ENCODE assay signal across 7 mouse cellular contexts in the genomic region with DNA sequence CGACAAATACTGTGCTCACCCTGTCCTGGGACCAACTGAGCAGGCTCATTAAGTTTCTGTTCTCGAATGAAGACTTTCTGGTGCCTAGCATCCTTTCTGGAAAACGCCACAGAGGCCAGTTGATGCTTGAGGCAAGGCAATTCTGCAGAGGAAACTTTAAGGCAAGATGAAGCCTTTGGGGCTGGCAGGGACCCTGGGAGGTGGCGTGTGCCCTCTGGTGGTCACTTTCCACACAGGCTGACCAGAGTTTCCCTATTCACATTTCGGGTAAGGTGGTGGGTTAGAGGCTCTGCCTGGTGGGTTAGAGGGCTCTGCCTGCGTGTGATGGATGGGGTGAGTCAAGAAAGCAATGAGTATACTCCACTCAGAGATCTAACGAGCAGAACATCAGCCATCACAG. TPM values are rescaled to one million over a fixed set of nuclear protein-coding genes. Genes with fewer than 3 reads are reported as not detected.
DNase-seq lines count a peak whose midpoint lies in the region; ATAC-seq and TF ChIP-seq lines count a peak whose summit lies in the region.

No protein-coding gene starts in this region.

- TF ChIP-seq POLR2A in small intestine, adult 2 months (IDR thresholded peaks at IDR 0.05; ENCODE audit: low read depth, low read length): no peak

- no peak for ATAC-seq in midbrain, embryonic 11.5 days (ENCODE audit: low FRiP score)
- ATAC-seq in midbrain, embryonic 16.5 days: no peak
- no peak for ATAC-seq in hindbrain, embryonic 14.5 days (ENCODE audit: low FRiP score)
- ATAC-seq in lung, embryonic 14.5 days (ENCODE audit: insufficient read depth): no peak

- peak; percentile 97 for DNase-seq in midbrain, embryonic 11.5 days (ENCODE audit: low spot score, missing footprints)
- peak; percentile 61 for DNase-seq in R1 (ENCODE audit: low read depth, low spot score)
- peak; percentile 88 for DNase-seq in embryo, embryonic 10.5 days (ENCODE audit: low spot score)
- DNase-seq in hindbrain, embryonic 14.5 days (ENCODE audit: low spot score): peak; percentile 77
- DNase-seq in lung, embryonic 14.5 days: peak; percentile 90

- H3K36me3 ChIP-seq in midbrain, embryonic 11.5 days (ENCODE audit: control insufficient read depth, insufficient read depth, low read length): no peaks in the 10 kb centered on the region
- H3K36me3 ChIP-seq in midbrain, embryonic 16.5 days (ENCODE audit: control insufficient read depth, insufficient read depth, low read length): no peaks in the 10 kb centered on the region
- no peaks in the 10 kb centered on the region for H3K36me3 ChIP-seq in hindbrain, embryonic 14.5 days (replicated peaks; ENCODE audit: control insufficient read depth, insufficient read depth)
- no peaks in the 10 kb centered on the region for H3K36me3 ChIP-seq in lung, embryonic 14.5 days (ENCODE audit: insufficient read depth)
- H3K36me3 ChIP-seq in small intestine, adult 2 months (ENCODE audit: control insufficient read depth, insufficient read depth, low read length): no peaks in the 10 kb centered on the region

- no peak overlapping the region for H3K4me3 ChIP-seq in midbrain, embryonic 11.5 days (ENCODE audit: low read depth, low read length)
- no peak overlapping the region for H3K4me3 ChIP-seq in midbrain, embryonic 16.5 days (ENCODE audit: low read depth, low read length)
- H3K4me3 ChIP-seq in hindbrain, embryonic 14.5 days (replicated peaks; ENCODE audit: low read length): no peak overlapping the region
- no peak overlapping the region for H3K4me3 ChIP-seq in lung, embryonic 14.5 days (ENCODE audit: low read depth, low read length)
- no peak overlapping the region for H3K4me3 ChIP-seq in small intestine, adult 2 months (ENCODE audit: low read depth, low read length)

- 29% methylated on average over 7 of the region's 7 CpGs for WGBS in midbrain, embryonic 11.5 days
- whole genome bisulfite sequencing in midbrain, embryonic 16.5 days: 23% methylated on average over 7 of the region's 7 CpGs
- 18% methylated on average over 7 of the region's 7 CpGs for WGBS in hindbrain, embryonic 14.5 days
- WGBS in lung, embryonic 14.5 days: 15% methylated on average over 7 of the region's 7 CpGs
- WGBS in small intestine, adult 2 months: 27% methylated on average over 7 of the region's 7 CpGs

- H3K27me3 ChIP-seq in midbrain, embryonic 11.5 days (ENCODE audit: control insufficient read depth, insufficient read depth, low read length): no peaks in the 10 kb centered on the region
- H3K27me3 ChIP-seq in midbrain, embryonic 16.5 days (ENCODE audit: control insufficient read depth, insufficient read depth, low read depth, low read length): no peaks in the 10 kb centered on the region
- no peaks in the 10 kb centered on the region for H3K27me3 ChIP-seq in hindbrain, embryonic 14.5 days (ENCODE audit: control insufficient read depth, insufficient read depth, low read length)
- no peaks in the 10 kb centered on the region for H3K27me3 ChIP-seq in lung, embryonic 14.5 days (ENCODE audit: insufficient read depth, low read length)
- no peaks in the 10 kb centered on the region for H3K27me3 ChIP-seq in small intestine, adult 2 months (ENCODE audit: control insufficient read depth, insufficient read depth, low read length)

- no peak overlapping the region for H3K27ac ChIP-seq in midbrain, embryonic 11.5 days (ENCODE audit: low read depth, low read length)
- no peak overlapping the region for H3K27ac ChIP-seq in midbrain, embryonic 16.5 days (ENCODE audit: low read length)
- H3K27ac ChIP-seq in hindbrain, embryonic 14.5 days: no peak overlapping the region
- H3K27ac ChIP-seq in lung, embryonic 14.5 days (ENCODE audit: low read depth): no peak overlapping the region
- no peak overlapping the region for H3K27ac ChIP-seq in small intestine, adult 2 months (ENCODE audit: insufficient read depth, low read depth, low read length)

- no peak overlapping the region for H3K4me2 ChIP-seq in midbrain, embryonic 11.5 days
- no peak overlapping the region for H3K4me2 ChIP-seq in midbrain, embryonic 16.5 days (ENCODE audit: low read length)
- no peak overlapping the region for H3K4me2 ChIP-seq in hindbrain, embryonic 14.5 days (replicated peaks)
- H3K4me2 ChIP-seq in lung, embryonic 14.5 days: no peak overlapping the region

- no peaks in the 10 kb centered on the region for H3K9me3 ChIP-seq in midbrain, embryonic 11.5 days (ENCODE audit: control insufficient read depth, low read length)
- H3K9me3 ChIP-seq in midbrain, embryonic 16.5 days (replicated peaks; ENCODE audit: control insufficient read depth, low read length, poor library complexity, severe bottlenecking): no peaks in the 10 kb centered on the region
- H3K9me3 ChIP-seq in hindbrain, embryonic 14.5 days (ENCODE audit: control insufficient read depth, low read length): no peaks in the 10 kb centered on the region
- no peaks in the 10 kb centered on the region for H3K9me3 ChIP-seq in lung, embryonic 14.5 days (ENCODE audit: low read depth, low read length)

- H3K4me1 ChIP-seq in midbrain, embryonic 11.5 days (ENCODE audit: control insufficient read depth, insufficient read depth, low read length): no peaks in the 10 kb centered on the region; the same call in 1 of the 2 replicates
- H3K4me1 ChIP-seq in midbrain, embryonic 16.5 days (ENCODE audit: control insufficient read depth, insufficient read depth, low read length): peaks cover 2% of the 10 kb centered on the region; the same call in 1 of the 2 replicates
- H3K4me1 ChIP-seq in hindbrain, embryonic 14.5 days (replicated peaks; ENCODE audit: control insufficient read depth, insufficient read depth, low read length): no peaks in the 10 kb centered on the region
- 0 out of 2 replicates have a peak, but pooled peaks cover 2% of the 10 kb centered on the region for H3K4me1 ChIP-seq in lung, embryonic 14.5 days (ENCODE audit: insufficient read depth)
- H3K4me1 ChIP-seq in small intestine, adult 2 months (ENCODE audit: control insufficient read depth, insufficient read depth, insufficient read length, low read length): 0 out of 2 replicates have a peak, but pooled peaks cover under 1% of the 10 kb centered on the region

- peak; percentile 95 for TF ChIP-seq CTCF in lung, embryonic 14.5 days (IDR thresholded peaks at IDR 0.05; ENCODE audit: low read depth)
- TF ChIP-seq CTCF in small intestine, adult 2 months (IDR thresholded peaks at IDR 0.05; ENCODE audit: extremely low read depth, insufficient read length, insufficient replicate concordance, low read depth, low read length): peak; percentile 84

- H3K9ac ChIP-seq in midbrain, embryonic 11.5 days (ENCODE audit: low read length): no peak overlapping the region
- no peak overlapping the region for H3K9ac ChIP-seq in midbrain, embryonic 16.5 days (ENCODE audit: low read depth, low read length)
- H3K9ac ChIP-seq in hindbrain, embryonic 14.5 days: no peak overlapping the region
- no peak overlapping the region for H3K9ac ChIP-seq in lung, embryonic 14.5 days

RNA-seq across cellular contexts. Expression of a gene that starts 28.7 kb away (rescaled TPM):
- 149 and 165 TPM in 2 replicates for polyA plus RNA-seq in midbrain, embryonic 11.5 days (2014; fragmentation: Nextera tagmentation; extraction: Ambion mirVana)
- polyA plus RNA-seq in midbrain, embryonic 16.5 days (2015; fragmentation: Nextera tagmentation; extraction: Ambion mirVana): 26.5 and 29.9 TPM in 2 replicates
- polyA plus RNA-seq in hindbrain, embryonic 14.5 days (2014; fragmentation: Nextera tagmentation; extraction: Ambion mirVana): 47.7 and 48.8 TPM in 2 replicates
- 190 and 192 TPM in 2 replicates for polyA plus RNA-seq in lung, embryonic 14.5 days (2014; fragmentation: Nextera tagmentation; extraction: Ambion mirVana)
- polyA plus RNA-seq in small intestine, adult 2 months (2012; rRNA removed): 60.1 and 118 TPM in 2 replicates
